ENCODE assay signal across 24 mouse cellular contexts in the genomic region with DNA sequence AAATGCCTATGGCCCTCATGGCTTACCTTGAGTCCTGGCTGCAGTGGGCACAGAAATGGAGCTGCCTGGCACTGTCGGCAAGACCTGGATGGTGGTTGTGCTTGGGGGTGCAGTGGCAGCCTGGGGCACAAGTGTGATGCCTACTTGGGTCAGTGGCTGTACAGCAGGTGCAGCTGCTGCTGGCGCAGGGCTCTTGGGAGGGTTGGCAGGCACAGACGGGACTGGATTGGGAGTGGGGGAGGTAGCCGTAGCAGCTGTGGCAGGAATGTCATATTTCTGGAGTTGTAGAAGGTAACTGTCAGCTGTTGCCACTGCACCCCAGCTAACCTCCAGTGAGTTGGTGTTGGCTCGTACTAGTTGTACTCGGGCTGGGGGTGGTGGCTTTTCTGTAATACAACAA. TPM values are rescaled to one million over a fixed set of nuclear protein-coding genes. Genes with fewer than 3 reads are reported as not detected.
DNase-seq lines count a peak whose midpoint lies in the region; ATAC-seq and TF ChIP-seq lines count a peak whose summit lies in the region.
"Had no signal": no experiment of that assay in that cellular context is flagged by ENCODE, and none has a peak within 500 bp of the region (broad histone marks: within the 10 kb centered on the region; RNA-seq: fewer than 3 reads in every experiment).

No protein-coding gene starts in this region.

- no peak overlapping the region for H3K4me3 ChIP-seq in gastrocnemius, adult 2 months
- H3K4me3 ChIP-seq in myocyte, result no peak overlapping the region
- H3K4me3 ChIP-seq: embryonic facial prominence, embryonic 12.5 days; erythroblast, embryonic 14.5 days; forebrain, embryonic 12.5 days; forebrain, embryonic 15.5 days; heart, adult 2 months; heart, embryonic 10.5 days; heart, embryonic 13.5 days had no signal

- no peak overlapping the region for H3ac ChIP-seq in myocyte (ENCODE audit: control insufficient read depth, insufficient read length)

- no peak for ATAC-seq in inflammation-experienced regulatory T-cells, adult 6 months
- ATAC-seq: CD4-positive, CD25-positive, alpha-beta regulatory T cell, adult 4 months; forebrain, embryonic 15.5 days; hindbrain, postnatal 0 days; intestine, postnatal 0 days had no signal

- peak; percentile 78 for DNase-seq in gastrocnemius, adult 2 months
- no peak for DNase-seq in gastrocnemius, postnatal 4 days (ENCODE audit: low spot score in 2 of 2)
- peak; percentile 62 for DNase-seq in gastrocnemius, postnatal 14 days
- no peak for DNase-seq in cerebellum, adult 8-10 months
- DNase-seq: adrenal gland, adult 8-10 months; adrenal gland, postnatal 25 days; cerebellum, adult 11-12 months; cerebellum, adult 9-10 months; cerebellum, postnatal 14 days; heart, adult 2 months; heart, postnatal 14 days; heart, postnatal 4 days had no signal

- peaks cover under 1% of the 10 kb centered on the region for H3K79me2 ChIP-seq in myocyte (ENCODE audit: control insufficient read depth, insufficient read depth)

- no peak for TF ChIP-seq POLR2A in myocyte (IDR thresholded peaks at IDR 0.05; ENCODE audit: insufficient read length, low read depth)

- H3K36me3 ChIP-seq in myocyte (ENCODE audit: control insufficient read depth, insufficient read depth), result peaks cover 8% of the 10 kb centered on the region

- H3K27me3 ChIP-seq in myocyte (ENCODE audit: control insufficient read depth, insufficient read depth, insufficient read length), result no peaks in the 10 kb centered on the region
- H3K27me3 ChIP-seq: embryonic facial prominence, embryonic 12.5 days; forebrain, embryonic 12.5 days; forebrain, embryonic 15.5 days; heart, embryonic 13.5 days had no signal

- no peak overlapping the region for H3K4me2 ChIP-seq in myocyte (ENCODE audit: low read depth)
- H3K4me2 ChIP-seq: embryonic facial prominence, embryonic 12.5 days; forebrain, embryonic 12.5 days; forebrain, embryonic 15.5 days; heart, embryonic 13.5 days; hindbrain, embryonic 14.5 days had no signal

- intact Hi-C loops in gastrocnemius, adult 2 months (cut with DNase I), result no loop called here
- intact Hi-C loops in gastrocnemius, postnatal 14 days (cut with DNase I; ENCODE audit: low total_unique reads), result no loop called here

- no peak for TF ChIP-seq CTCF in gastrocnemius, adult 2 months (IDR thresholded peaks at IDR 0.05)

- peak overlapping the region; percentile 71 for H3K27ac ChIP-seq in gastrocnemius, adult 2 months
- H3K27ac ChIP-seq: embryonic facial prominence, embryonic 12.5 days; forebrain, embryonic 12.5 days; forebrain, embryonic 15.5 days; heart, adult 2 months; heart, embryonic 10.5 days; heart, embryonic 13.5 days; hindbrain, embryonic 14.5 days; hindbrain, postnatal 0 days had no signal

TF ChIP-seq in myocyte, 11 proteins besides CTCF, POLR2A, EP300 and RAD21:
- TF ChIP-seq MYOD1 (IDR thresholded peaks at IDR 0.05; ENCODE audit: control insufficient read depth in 1 of 3, insufficient read length in 2 of 3, low read depth in 2 of 3), result peak in 2 of 3 experiments; percentile 56 to 92
- TF ChIP-seq MYOG (IDR thresholded peaks at IDR 0.05; ENCODE audit: control insufficient read depth in 1 of 3, insufficient read depth in 1 of 3, insufficient read length in 2 of 3, low read depth in 2 of 3), result peak in 2 of 3 experiments; percentile 89 to 98
- peak; percentile 43 for TF ChIP-seq TCF12 (IDR thresholded peaks at IDR 0.05; ENCODE audit: insufficient read depth, poor library complexity, severe bottlenecking)
- no peak for TF ChIP-seq CEBPB (IDR thresholded peaks at IDR 0.05; ENCODE audit: insufficient read depth, poor library complexity, severe bottlenecking)

RNA-seq across cellular contexts. Expression of gene Hcfc1, which starts 11.2 kb away (rescaled TPM):
- total RNA-seq in gastrocnemius, adult 2 months (2021), result 10 to 100 TPM; 35.5 to 36.0 TPM
- 10 to 100 TPM; 75.4 to 83.5 TPM for total RNA-seq in gastrocnemius, postnatal 4 days (2021)
- total RNA-seq in gastrocnemius, postnatal 14 days (2021), result 10 to 100 TPM; 39.9 to 43.9 TPM
- 38.1 TPM for polyA plus RNA-seq in myocyte (2012; fragmentation: generic; extraction: Trizol)
- 10 to 100 TPM; 35.4 to 39.1 (median 37.1) TPM for polyA plus RNA-seq in inflammation-experienced regulatory T-cells, adult 6 months (2017; shearing (Covaris generic))

RNA-seq across cellular contexts. Expression of gene Renbp, which starts 24.3 kb away (rescaled TPM):
- total RNA-seq in gastrocnemius, adult 2 months (2021), result 1 to 10 TPM; 1.4 to 1.7 TPM
- total RNA-seq in gastrocnemius, postnatal 4 days (2021), result 1 to 10 TPM; 7.9 to 9.6 TPM
- 1 to 10 TPM; 3.8 to 4.2 TPM for total RNA-seq in gastrocnemius, postnatal 14 days (2021)
- 103 TPM for polyA plus RNA-seq in myocyte (2012; fragmentation: generic; extraction: Trizol)
- polyA plus RNA-seq in inflammation-experienced regulatory T-cells, adult 6 months (2017; shearing (Covaris generic)), result 10 to 100 TPM in 1 of 3 experiments, 1 to 10 TPM in 2; 4.2 to 10.0 (median 6.5) TPM

RNA-seq across cellular contexts. Expression of gene Naa10, which starts 33.2 kb away (rescaled TPM):
- 10 to 100 TPM; 51.2 to 63.4 TPM for total RNA-seq in gastrocnemius, adult 2 months (2021)
- total RNA-seq in gastrocnemius, postnatal 4 days (2021), result 10 to 100 TPM; 71.4 to 75.8 TPM
- total RNA-seq in gastrocnemius, postnatal 14 days (2021), result 10 to 100 TPM; 58.8 to 66.1 TPM
- polyA plus RNA-seq in myocyte (2012; fragmentation: generic; extraction: Trizol), result 83.1 TPM
- polyA plus RNA-seq in inflammation-experienced regulatory T-cells, adult 6 months (2017; shearing (Covaris generic)), result 100 to 1,000 TPM; 173 to 214 (median 188) TPM

RNA-seq across cellular contexts. Expression of gene Arhgap4, which starts 33.3 kb away (rescaled TPM):
- total RNA-seq in gastrocnemius, adult 2 months (2021), result under 1 TPM; 0.59 to 0.89 TPM
- 1 to 10 TPM; 2.4 to 2.8 TPM for total RNA-seq in gastrocnemius, postnatal 4 days (2021)
- under 1 TPM; 0.55 to 0.66 TPM for total RNA-seq in gastrocnemius, postnatal 14 days (2021)
- polyA plus RNA-seq in myocyte (2012; fragmentation: generic; extraction: Trizol), result 0.24 TPM
- 100 to 1,000 TPM; 114 to 148 (median 147) TPM for polyA plus RNA-seq in inflammation-experienced regulatory T-cells, adult 6 months (2017; shearing (Covaris generic))

RNA-seq across cellular contexts. Expression of gene L1cam, which starts 59.1 kb away (rescaled TPM):
- 1 to 10 TPM; 2.3 to 3.2 TPM for total RNA-seq in gastrocnemius, adult 2 months (2021)
- 1 to 10 TPM; 4.2 to 4.3 TPM for total RNA-seq in gastrocnemius, postnatal 4 days (2021)
- 1 to 10 TPM; 1.4 to 1.5 TPM for total RNA-seq in gastrocnemius, postnatal 14 days (2021)
- polyA plus RNA-seq in myocyte (2012; fragmentation: generic; extraction: Trizol), result 0.65 TPM
- 10 to 100 TPM in 1 of 3 experiments, 1 to 10 TPM in 2; 5.6 to 21.3 (median 9.7) TPM for polyA plus RNA-seq in inflammation-experienced regulatory T-cells, adult 6 months (2017; shearing (Covaris generic))

Comparison
In these comparisons a context has a peak if more than half of its experiments do, and no peak if none do; other contexts are left out.
1. DNase-seq: peak in gastrocnemius, adult 2 months (single experiment) and gastrocnemius, postnatal 14 days (single experiment); none in gastrocnemius, postnatal 4 days (0 of 2) and cerebellum, adult 8-10 months (single experiment).